Mouse (Mus musculus) CD4-positive helper T cell, adult 2 months (primary cell): ENCODE data around the gene Lrch1.
A peak's percentile ranks its signal among the peaks of the same experiment; 100 is the strongest.

Source experiments
- DNase-seq: peaks from one replicate; pipeline ENCODE4 v3.0.0-alpha.2; 2012; ENCODE audit warnings: low read depth, missing footprints, low spot score

The Lrch1 gene

DNA sequence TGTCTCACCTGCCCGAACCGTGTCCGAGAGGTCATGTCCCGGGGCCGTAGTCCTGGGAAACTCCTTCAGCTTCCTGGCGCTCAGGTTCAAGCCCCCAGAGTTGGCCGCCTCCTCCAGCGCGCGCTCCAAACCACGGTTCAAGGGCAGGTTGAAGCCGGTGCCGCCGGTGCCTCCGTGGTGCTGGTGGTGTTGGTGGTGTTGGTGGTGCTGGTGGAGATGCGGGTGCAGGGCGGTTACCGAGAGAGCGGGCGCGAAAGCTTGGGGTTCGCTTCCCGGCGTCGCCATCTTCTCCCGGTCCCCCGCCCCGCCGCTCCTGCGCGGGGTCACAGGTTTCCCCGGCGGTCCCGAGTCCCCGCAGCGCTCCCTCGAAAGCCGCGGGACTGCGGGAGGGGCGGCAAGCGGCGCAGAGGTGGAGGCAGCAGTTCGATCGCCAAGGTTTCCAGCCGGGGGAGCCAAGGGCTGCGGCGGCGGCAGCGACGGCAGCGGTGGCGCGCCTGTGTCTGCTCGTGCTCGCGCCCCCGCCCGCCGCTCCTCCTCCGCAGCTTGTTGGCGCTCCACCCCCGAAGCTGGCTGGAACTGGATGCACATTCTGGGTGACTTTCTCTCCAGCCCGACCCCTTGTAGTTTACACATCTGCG is at the start of gene Lrch1:
Gene Lrch1, minus strand, starts transcription at position 501 of the 638 bp plus-strand sequence.
- peak; percentile 90 for DNase-seq

DNA sequence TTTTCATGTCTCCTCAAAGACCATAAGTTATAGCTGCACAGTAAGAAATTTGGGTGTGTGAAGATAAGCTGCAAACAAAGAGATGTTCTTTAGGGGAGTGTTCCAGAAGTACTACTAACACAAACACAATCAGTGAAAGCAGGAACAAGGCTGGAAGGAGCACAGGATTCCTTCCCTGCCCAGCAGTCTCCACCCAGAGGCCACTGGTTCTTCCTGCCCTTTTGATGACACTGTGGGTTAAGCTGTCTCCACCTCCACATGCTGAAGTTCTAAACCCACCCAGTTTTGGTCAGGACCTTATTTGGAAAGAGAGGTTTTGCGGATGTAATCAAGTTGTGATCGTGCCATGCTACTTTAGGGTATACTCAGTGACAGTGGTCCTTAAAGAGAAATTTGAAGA is 49.4 kb upstream of the Lrch1 start:
- DNase-seq: no peak

DNA sequence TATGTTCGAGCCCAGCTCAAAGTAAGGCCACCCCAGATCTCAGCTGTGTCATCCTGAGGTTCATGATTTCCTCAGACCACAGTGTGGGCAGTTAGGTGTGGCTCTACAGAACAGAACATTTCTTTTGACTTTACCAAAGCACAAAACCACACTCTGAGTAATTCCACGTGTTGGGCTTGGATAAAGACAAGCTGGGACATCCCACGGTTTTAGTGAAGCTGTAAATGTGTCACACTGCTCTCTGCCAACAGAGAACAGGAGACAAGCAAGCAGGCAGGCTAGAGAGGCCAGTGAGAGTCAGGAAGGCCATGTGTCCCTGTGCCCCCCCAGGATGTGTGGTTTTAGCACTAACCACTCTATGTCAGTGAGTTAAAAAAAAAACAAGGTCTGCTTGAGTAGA is 48.9 kb upstream of the Lrch1 start:
- peak; percentile 41 for DNase-seq

DNA sequence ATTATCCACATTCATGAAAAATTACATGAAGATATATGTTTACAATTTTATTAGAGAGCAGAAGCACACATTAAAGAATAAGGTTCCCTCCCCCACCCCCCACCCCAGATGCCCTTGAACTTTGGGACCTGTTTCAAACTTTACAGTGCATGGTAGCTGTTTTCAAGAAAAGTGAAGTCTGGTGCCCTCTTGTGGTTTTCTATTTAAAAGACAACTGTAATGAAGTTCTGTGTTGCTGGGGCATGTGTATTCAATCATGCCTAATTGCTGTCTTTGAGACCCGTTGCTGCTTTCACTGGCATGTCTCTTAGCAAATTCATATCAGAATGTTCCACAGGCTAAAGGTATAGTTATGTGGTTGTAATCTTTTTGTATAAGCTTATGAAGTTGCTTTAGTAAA is 42.8 kb upstream of the Lrch1 start:
- DNase-seq: peak; percentile 75

DNA sequence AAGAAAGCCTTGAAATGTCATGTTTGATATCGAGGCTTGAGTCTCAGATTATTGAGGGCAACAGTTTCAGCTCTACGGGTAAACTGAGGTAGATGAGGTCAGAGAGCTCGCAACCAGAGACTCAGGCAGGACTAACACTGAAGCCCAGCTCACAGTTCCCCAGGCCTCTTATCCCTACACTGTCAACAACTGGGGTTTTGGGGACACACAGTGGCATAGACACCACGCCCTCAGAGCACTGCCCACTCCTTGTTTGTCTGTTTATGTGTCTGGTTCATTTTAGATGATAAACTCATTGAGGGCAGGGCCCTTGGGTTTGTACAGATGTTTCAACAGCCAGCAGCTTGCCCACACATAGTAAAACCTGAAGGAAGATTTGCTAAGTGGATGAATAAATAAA is 42.2 kb upstream of the Lrch1 start:
- DNase-seq: no peak

DNA sequence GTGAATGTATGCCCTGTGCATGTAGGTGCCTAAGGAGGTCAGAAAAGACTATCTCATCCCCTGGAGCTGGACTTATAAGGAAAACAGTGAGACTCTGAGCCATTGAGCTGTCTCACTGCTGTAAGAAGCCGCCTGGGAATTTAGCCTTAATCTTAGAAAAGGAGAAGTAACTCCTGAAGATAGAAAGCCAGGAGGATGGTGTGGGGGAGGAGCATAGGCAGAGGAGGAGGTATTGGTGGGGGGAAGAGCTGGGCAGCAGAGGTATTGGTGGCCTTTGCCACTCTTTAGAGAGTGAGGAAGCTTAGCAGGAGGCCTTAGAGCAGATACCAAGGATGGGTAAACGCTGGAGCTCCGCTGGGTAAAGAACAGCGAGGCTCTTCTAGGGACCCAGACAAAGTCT is 41.6 kb upstream of the Lrch1 start:
- DNase-seq: no peak

DNA sequence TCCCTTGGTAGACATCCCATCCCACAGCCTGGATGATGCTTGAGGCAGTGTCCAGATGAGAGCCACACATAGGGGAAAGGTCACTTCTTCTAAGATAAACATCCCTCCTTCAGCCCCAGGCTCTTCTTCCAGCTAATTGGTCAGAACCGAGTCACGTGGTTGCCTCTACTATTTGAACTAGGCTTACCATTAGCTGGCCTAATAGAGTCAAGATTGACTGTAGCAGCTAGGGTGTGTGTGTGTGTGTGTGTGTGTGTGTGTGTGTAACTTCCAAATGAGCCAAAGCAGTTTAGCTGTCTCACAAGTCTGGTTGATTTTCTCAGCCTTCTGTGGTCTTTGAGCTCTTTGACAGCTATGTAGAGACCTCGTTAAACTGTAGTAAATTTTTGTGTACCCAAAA is 38.9 kb upstream of the Lrch1 start:
- DNase-seq: no peak

DNA sequence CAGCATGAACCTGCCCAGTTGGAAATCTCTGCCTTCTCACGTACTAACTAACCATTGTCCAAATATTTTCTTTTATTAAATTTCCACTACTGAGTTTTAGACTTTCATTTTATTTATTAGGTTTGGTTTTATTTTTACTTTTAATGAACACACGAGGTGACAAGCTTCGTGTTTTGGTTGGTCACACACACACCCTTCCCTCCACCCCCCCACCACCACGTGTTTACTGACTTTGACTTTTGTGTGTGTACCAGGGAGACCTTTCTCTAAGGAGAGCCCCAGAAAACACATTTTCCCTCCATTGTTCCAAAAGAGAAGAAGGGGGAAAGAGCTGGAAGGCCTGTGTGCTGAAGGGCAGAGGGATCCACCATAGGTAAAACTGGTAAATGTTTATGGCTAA is 38.0 kb upstream of the Lrch1 start:
- DNase-seq: no peak

DNA sequence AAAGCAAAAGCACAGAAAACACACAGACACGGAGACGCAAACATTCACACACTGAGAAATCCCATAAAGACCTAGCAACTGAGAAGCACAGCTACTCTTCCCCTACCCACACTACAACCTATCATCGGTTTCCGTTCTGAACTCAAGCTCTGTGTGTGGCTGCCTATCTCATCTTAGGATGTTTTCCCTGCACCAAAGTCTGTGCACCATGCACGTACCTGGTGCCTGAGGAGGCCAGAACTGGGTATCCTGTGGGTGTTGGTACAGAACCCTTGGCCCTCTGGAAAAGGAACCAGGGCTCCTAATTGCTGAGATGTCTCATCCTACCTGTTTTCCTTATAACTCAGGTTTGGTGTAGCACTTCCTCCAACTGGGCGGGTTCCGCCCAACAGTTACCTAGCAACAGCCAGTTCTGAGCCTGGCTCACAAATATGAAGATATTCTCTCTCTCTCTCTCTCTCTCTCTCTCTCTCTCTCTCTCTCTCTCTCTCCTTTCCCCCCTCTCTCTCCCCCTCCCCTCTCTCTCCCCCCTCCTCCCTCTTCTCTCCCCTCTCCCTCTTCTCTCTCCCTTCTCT is 37.2 kb upstream of the Lrch1 start:
- peak; percentile 79 for DNase-seq

DNA sequence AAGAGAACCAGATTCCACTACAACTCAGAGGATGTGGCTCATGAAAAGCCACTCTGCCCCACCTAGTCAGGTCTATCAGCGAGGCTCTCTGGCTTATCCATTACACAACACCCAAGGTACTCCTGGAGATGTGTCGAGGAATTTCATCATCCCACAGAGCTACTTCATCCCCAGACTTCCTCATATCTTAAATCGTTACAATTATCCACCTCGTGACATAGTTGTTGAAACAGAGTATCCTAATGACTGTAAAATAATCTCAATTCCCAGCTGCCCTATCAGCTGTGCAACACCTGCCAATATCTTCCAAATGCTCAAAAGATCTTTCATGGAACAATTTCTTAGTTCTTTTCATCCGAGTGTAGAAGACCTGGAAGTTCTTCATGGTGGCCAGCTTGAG is 35.4 kb upstream of the Lrch1 start:
- DNase-seq: no peak

DNA sequence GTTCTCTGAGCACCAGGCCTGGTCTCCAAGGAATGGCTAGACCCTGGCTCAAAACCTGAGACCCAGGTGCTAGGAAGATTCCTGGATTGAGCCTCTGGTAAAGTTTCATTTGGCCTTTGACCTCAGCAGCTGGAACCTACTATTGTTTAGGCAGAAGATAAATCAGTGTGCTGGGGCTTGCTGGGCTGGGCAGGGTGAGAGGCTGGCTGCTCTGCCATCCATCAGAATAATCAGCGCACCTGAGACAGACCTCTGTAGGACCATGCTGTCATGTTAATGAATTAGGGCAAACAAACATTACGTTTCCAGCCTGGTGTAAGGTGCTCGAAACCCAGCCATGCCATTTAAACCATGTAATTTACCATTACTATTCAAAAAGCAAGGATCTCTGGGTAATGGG is 33.3 kb upstream of the Lrch1 start:
- no peak for DNase-seq

DNA sequence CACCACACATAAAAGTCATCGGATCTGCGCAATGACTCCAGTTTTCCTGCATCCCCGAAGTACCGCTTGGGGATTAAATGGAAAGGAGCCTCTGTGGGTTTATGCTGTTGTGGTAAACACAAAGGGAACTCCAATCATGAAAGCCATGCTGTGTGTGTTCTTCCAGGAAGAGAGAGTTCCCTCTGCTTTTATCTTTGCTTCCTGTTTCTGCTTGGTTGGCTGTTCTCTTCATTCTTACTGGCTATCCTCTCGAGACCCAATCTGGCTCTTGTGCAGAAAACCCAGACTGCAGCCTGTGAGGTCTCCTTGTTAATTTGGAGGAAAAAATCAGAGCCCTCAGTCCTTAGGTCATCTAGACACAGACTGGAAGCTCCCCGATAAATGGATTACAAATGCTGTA is 29.3 kb upstream of the Lrch1 start:
- peak; percentile 29 for DNase-seq

DNA sequence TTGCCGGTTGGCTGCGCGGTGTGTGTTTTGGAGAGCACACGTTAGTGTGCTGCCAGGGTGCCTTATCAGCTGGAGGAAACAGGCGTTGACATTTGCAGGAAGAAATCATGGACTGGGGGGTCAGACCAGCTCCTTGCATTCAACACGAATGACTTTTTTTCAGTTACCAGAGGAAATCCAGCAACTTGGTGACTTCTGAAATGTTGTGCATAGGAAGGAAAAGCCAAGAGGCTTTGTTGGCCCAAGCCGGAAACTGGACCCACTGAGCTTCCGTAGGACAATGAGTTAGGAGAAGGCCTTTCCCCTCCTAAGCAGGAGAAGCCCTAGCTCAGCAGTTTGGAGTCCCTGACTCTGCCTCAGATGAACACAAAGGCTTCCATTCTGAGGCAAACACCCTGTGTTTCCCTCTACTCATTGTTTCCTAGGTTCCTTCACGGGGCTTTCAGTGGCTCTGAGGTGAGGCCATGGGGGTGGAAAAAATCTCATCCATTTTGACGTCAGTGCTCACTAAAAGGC is 26.5 kb upstream of the Lrch1 start:
- peak; percentile 58 for DNase-seq

DNA sequence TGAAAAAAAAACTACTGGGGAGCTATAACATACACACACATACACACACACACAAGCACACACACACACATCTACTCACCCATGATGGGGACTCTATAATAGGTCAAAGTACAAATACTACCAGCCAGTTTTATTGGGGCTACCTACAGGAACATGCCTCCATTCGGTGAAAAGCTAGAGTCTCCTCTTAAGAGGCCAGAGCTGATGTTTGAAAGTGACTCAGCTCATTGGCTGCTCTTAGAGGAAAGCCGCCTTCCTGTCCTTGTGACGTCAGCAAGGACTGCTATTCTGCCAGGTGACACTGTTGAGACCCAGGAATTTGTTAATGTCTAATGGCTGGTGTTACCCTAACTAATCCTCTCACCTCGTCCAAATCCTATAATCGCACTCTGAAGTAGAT is 25.0 kb upstream of the Lrch1 start:
- no peak for DNase-seq

DNA sequence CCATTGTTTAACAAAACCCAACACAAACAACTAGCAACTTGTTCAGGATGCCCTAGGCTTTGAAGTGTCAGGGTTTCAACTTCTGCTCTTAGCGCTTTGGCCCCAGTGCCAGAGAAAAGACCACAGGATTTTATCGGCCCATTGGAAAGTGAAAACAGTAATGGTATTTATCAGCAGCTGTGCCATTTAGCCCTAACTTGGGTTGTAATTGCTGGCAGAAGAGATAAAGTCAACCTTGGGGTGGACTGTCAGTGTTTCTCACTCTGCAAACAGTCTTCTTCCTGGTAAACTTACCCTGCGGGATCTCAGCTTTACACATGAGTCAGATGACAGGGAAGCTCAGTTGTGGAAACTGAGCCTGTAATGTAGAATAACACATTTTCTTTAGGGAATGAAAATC is 24.5 kb upstream of the Lrch1 start:
- DNase-seq: no peak

DNA sequence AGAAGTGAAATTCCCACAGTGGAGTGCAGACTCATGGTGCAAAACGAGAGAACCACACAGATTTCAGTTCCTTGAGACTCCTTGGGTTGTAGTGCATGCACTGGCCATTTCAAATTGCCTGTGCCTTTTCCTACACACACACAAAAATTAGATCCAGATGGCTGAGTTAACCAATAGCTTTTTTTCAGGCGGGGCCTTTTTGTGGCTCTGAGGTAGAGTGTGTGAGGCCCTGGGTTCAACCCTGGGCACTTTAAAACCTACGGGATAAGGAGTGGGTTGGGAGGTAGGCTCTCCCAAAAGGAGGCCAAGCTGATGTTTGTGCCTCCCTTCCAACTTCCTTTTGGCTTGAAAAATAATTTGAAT is 15.7 kb upstream of the Lrch1 start:
- DNase-seq: no peak

DNA sequence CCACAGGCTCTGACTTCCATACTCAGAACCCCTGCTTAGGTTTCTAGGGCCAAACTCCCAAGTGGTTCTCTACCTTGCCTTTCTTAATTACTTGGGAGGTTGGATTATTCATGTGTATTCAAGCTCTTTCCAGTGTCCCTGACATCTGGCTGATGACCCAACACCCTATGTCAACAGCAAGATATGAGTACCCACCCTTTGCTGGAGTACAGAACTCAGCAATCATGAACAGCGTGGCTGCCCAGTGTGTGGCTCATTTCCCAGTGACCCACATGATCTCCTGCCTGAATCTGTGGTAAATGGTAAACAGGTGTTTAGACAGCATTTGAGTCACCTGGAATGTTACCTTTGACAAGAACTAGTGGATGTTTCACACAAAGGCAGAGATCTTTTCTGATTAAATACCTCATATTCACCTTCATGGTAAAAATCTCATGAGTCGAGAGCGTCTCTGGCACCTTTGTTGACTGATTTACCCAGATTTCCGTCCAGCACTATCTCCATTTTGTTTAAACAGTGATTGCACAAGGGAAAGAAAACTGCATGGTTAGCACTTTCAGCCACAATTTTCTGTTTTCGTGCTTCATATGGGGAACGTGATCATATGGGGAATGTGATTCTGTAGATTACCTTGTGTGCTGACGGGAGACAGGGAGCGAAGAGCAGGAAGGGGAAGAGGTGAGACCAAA is 15.2 kb upstream of the Lrch1 start:
- DNase-seq: no peak

DNA sequence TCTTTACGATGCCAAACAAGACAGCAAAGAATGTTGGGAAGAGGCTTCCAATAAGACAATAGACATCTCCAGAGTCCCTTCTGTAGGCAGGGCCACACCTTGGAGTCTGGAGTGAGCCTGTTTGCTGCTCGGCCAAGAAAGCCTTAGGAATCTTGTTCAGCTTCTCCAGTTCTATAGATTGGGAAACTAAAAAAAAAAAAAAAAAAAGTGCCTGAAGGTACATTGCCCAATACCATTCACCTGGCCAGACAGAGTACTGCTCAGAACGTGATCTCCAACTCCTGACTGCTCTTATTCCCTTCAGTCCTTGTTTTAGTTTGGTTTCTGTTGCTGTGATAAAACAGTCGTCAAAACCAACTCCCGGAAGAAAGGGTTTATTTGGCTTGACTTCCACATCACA is 12.9 kb upstream of the Lrch1 start:
- no peak for DNase-seq

DNA sequence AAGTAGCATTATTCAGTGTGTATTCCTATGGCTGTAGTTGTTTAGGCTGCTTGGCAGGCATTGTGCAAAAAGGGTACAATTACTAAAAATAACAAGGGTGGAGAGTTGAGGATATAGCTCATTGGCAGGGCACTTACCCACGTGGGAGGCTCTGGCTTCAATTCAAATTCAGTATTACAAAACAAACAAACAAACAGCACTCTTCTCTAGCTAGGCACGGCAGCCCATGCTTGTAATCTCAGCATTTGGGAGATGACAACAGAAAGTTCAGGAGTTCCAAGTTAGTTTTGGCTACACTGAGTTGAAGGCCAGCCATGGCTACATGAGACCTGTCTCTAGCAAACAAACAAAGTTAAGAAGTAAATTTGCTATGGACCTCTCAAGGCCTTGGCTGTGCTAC is 9.0 kb upstream of the Lrch1 start:
- DNase-seq: no peak

DNA sequence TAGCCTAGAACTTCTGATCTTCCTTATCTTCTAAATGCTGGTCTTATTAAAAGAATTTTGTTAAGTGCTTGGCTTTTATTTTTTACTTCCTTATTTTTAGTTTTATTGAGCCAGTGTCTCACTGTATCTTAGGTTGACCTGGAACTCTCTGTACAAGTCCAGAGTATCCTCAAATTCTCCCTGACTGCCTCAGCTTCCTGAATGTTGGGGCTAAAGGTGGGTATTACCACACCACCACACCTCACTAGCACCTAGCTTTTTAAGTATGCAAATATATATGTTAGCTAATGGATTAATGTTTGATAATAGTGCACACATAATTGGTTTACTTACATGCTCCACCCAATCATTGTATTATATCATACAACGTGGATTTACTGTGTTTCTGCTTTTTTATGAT is 8.6 kb upstream of the Lrch1 start:
- no peak for DNase-seq

DNA sequence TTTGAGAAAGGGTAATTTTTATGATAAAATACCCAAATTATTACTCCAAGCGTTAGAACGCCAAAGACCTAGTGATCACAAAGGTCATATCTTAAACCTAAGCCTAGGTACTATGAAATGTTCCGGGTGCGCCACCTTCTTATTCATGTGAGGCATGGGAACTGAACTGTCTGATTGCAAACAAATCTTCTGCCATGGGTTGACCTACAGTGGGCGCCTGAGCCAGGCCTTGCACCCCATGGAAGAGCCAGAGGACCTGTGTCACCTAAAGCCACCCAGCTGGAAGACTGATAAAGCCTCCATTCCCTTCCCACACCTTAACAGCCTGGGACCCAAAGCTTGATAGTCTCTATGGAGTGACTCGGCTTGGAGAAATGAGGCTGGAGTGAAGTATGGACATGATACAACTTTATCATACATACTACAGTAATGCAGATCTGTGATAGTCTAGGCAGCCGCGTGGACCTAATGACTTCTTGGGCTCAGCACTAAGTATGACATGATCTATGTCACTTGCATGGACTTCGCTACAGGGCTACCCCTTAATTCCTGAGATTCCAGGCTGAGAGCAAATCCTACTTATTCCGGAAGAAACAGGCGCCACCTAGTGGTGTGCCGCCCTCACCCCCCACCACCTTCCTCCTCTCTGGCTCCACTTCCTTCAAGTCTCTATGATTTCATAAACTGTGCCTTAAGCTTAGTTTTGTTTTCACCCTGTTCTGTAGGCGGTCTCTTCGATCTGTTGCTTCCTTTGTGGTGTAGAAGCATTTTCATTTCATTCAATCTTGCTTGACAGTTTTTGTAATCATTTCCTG is 957 bp upstream of the Lrch1 start:
- DNase-seq: peak; percentile 85

DNA sequence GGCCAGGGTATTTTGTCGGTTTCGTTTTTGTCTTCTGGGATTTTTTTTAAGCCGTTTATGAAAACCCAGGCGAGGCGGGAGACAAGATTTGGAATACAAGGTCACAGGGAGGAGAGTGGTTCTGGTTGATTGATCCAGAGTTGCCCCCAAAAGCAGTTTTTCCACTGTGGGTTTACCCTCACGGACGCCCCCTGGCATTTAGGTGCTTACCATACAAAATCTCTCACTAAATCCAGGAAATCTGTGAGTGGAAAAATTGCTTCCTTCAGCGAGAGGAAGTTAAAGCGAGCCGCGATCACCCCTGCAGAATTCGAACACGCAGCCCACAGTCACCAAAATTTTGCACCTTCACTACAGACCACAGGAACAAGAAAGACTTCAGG is 329 bp upstream of the Lrch1 start:
- DNase-seq: no peak
